Mouse (Mus musculus): ENCODE data around the gene Mrgpra2a.

GRCm38 (mm10) chr7:47409545-47409944 lies 42.4 kb downstream of the Mrgpra2a start:
- no peak for TF ChIP-seq CEBPB (IDR thresholded peaks at IDR 0.05; ENCODE audit: low read depth)
- no peak for TF ChIP-seq MAX (IDR thresholded peaks at IDR 0.05)
